ENCODE assay signal across 9 mouse cellular contexts in genomic region chr3:50382729-50383128, GRCm38 (mm10).
DNase-seq lines count a peak whose midpoint lies in the region; ATAC-seq and TF ChIP-seq lines count a peak whose summit lies in the region.
"Had no signal": no experiment of that assay in that cellular context is flagged by ENCODE, and none has a peak within 500 bp of the region (broad histone marks: within the 10 kb centered on the region; RNA-seq: fewer than 3 reads in every experiment).

No protein-coding gene starts in this region.

- H3K4me1 ChIP-seq in kidney, adult 2 months (ENCODE audit: control insufficient read depth, insufficient read depth, low read length) = no peaks in the 10 kb centered on the region
- H3K4me1 ChIP-seq in embryonic facial prominence, embryonic 13.5 days = peaks cover 13% of the 10 kb centered on the region
- no peaks in the 10 kb centered on the region for H3K4me1 ChIP-seq in kidney, embryonic 14.5 days (ENCODE audit: control insufficient read depth, insufficient read depth, low read length)
- H3K4me1 ChIP-seq: liver, embryonic 15.5 days had no signal

- no peak for TF ChIP-seq POLR2A in kidney, adult 2 months (IDR thresholded peaks at IDR 0.05; ENCODE audit: low read depth, low read length)

- no peak for ATAC-seq in embryonic facial prominence, embryonic 13.5 days (ENCODE audit: insufficient number of reproducible peaks, insufficient read depth, low FRiP score, low TSS enrichment, low read depth)
- peak; percentile 22; the same call in 1 of the 2 replicates for ATAC-seq in kidney, embryonic 14.5 days (ENCODE audit: low FRiP score, low TSS enrichment)
- peak; percentile 77 for ATAC-seq in monocyte, adult 5-6 weeks (replicated peaks; ENCODE audit: insufficient number of reproducible peaks, low FRiP score, low TSS enrichment, poor library complexity, severe bottlenecking)

- peak overlapping the region; percentile 55 for H3K4me2 ChIP-seq in embryonic facial prominence, embryonic 13.5 days
- peak overlapping the region; percentile 56 for H3K4me2 ChIP-seq in kidney, embryonic 14.5 days (replicated peaks; ENCODE audit: low read depth, low read length)

- TF ChIP-seq CTCF in kidney, adult 2 months (conservative IDR thresholded peaks at IDR 0.05; ENCODE audit: insufficient read depth, insufficient read length, low read depth, low read length) = no peak

- H3K4me3 ChIP-seq in kidney, adult 2 months (ENCODE audit: insufficient read depth, low read depth, low read length) = no peak overlapping the region
- H3K4me3 ChIP-seq in embryonic facial prominence, embryonic 13.5 days = no peak overlapping the region
- H3K4me3 ChIP-seq in kidney, embryonic 14.5 days (ENCODE audit: low read length) = no peak overlapping the region

- WGBS in kidney, adult 2 months = 17% methylated on average over 5 of the region's 5 CpGs
- 34% methylated on average over 5 of the region's 5 CpGs for WGBS in embryonic facial prominence, embryonic 13.5 days
- WGBS in kidney, embryonic 14.5 days = 17% methylated on average over 5 of the region's 5 CpGs

- peak; percentile 29 for DNase-seq in kidney, adult 2 months
- no peak for DNase-seq in kidney, adult 18-20 months
- DNase-seq in left cerebral cortex, adult 11 months (ENCODE audit: low spot score) = no peak
- no peak for DNase-seq in left cerebral cortex, adult 18-20 months (ENCODE audit: low spot score in 2 of 2)
- DNase-seq in gastrocnemius, postnatal 10 days = no peak

- H3K9me3 ChIP-seq in embryonic facial prominence, embryonic 13.5 days = no peaks in the 10 kb centered on the region
- H3K9me3 ChIP-seq in kidney, embryonic 14.5 days (ENCODE audit: control insufficient read depth, low read length) = no peaks in the 10 kb centered on the region
- H3K9me3 ChIP-seq: liver, embryonic 15.5 days had no signal

- no peaks in the 10 kb centered on the region for H3K36me3 ChIP-seq in kidney, adult 2 months (ENCODE audit: control insufficient read depth, insufficient read depth, low read length)
- no peaks in the 10 kb centered on the region for H3K36me3 ChIP-seq in embryonic facial prominence, embryonic 13.5 days
- H3K36me3 ChIP-seq in kidney, embryonic 14.5 days (ENCODE audit: control insufficient read depth, insufficient read depth, low read length) = no peaks in the 10 kb centered on the region
- H3K36me3 ChIP-seq: liver, embryonic 15.5 days had no signal

- no peaks in the 10 kb centered on the region for H3K27me3 ChIP-seq in kidney, adult 2 months (replicated peaks; ENCODE audit: control insufficient read depth, insufficient read depth, low read length)
- no peaks in the 10 kb centered on the region for H3K27me3 ChIP-seq in embryonic facial prominence, embryonic 13.5 days
- no peaks in the 10 kb centered on the region for H3K27me3 ChIP-seq in kidney, embryonic 14.5 days (ENCODE audit: control insufficient read depth, insufficient read depth, low read length)
- H3K27me3 ChIP-seq: liver, embryonic 15.5 days had no signal

- no peak overlapping the region for H3K9ac ChIP-seq in embryonic facial prominence, embryonic 13.5 days
- no peak overlapping the region for H3K9ac ChIP-seq in kidney, embryonic 14.5 days (ENCODE audit: low read depth, low read length)
- H3K9ac ChIP-seq: liver, embryonic 15.5 days had no signal

- no peak overlapping the region for H3K27ac ChIP-seq in kidney, adult 2 months (ENCODE audit: insufficient read depth, low read depth, low read length)
- no peak overlapping the region for H3K27ac ChIP-seq in embryonic facial prominence, embryonic 13.5 days
- peak overlapping the region; percentile 47; the same call in 1 of the 2 replicates for H3K27ac ChIP-seq in kidney, embryonic 14.5 days (ENCODE audit: low read depth, low read length)
- H3K27ac ChIP-seq: liver, embryonic 15.5 days had no signal
